Mouse (Mus musculus) gonadal fat pad, adult 2 months (tissue): ENCODE data around the gene Nhlrc1. TPM values are rescaled to one million over a fixed set of nuclear protein-coding genes. Genes with fewer than 3 reads are reported as not detected.

Experiments
- DNase-seq: peaks from one replicate; pipeline ENCODE4 v3.0.0-alpha.2; 2012; ENCODE audit warnings: low read depth
- polyA plus RNA-seq: library from polyadenylated mRNA; depleted of rRNA; stranded (reverse); fragments of >200 nt; gene quantifications from 2 replicates; pipeline ENCODE4 v1.2.3, GENCODE M21; 2012; rRNA removed

The Nhlrc1 gene
- polyA plus RNA-seq, 1 experiment: 3.6 TPM

DNA sequence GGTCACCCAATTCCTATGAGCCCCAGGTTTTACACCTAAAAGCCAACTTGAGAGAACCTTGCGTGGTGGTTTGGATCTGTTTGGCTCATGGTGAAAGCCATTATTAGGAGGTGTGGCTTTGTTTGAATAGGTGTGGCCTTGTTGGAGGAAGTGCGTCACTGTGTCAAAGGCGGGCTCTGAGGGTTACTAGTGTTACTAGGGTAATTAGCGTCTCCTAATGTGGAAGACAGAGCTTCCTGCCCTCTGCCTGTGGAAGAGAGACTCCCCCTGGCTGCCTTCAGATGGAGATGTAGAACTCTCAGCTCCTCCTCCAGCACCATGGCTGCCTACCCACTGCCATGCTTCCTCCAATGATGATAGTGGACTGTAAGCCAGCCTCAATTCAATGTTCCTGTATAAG, 13.1 kb downstream of the Nhlrc1 start:
- DNase-seq: no peak

DNA sequence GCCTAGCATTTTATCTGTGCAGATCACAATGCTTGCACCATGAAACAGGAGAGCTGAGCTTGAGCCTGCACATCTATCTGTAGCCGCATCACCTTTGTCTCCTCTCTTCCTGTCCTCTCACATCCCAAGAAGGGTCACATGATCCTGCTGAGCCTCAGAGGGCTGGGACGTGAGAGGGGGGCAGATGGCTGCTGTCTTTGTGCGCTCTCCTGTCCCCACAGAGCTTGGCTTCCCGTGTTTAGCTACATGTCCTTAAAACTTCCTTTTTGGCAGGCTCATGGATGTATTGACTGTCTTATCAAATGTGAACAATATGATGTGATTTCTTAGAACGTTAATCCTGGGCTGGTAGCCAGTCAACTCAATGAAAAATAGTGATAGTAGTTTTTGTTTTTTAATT, 15.2 kb downstream of the Nhlrc1 start:
- DNase-seq: no peak

- no peak for DNase-seq
These were observed 17.3 kb downstream of the Nhlrc1 start for GRCm38 (mm10) chr13:46997355-46997754.

DNA sequence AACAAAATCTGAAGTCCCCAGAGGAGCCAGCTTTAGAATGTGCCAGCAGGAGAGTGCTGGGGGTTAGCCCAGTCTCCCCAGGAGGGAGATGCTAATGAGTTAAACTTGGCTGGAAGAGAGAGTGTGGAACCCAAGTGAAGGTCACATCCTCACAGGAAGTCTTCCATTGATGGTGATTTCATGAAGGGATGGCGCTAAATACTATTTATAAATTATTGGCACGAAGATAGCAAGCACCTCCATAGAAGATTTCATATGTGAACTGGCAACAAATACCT, 21.4 kb downstream of the Nhlrc1 start:
- DNase-seq: no peak

DNA sequence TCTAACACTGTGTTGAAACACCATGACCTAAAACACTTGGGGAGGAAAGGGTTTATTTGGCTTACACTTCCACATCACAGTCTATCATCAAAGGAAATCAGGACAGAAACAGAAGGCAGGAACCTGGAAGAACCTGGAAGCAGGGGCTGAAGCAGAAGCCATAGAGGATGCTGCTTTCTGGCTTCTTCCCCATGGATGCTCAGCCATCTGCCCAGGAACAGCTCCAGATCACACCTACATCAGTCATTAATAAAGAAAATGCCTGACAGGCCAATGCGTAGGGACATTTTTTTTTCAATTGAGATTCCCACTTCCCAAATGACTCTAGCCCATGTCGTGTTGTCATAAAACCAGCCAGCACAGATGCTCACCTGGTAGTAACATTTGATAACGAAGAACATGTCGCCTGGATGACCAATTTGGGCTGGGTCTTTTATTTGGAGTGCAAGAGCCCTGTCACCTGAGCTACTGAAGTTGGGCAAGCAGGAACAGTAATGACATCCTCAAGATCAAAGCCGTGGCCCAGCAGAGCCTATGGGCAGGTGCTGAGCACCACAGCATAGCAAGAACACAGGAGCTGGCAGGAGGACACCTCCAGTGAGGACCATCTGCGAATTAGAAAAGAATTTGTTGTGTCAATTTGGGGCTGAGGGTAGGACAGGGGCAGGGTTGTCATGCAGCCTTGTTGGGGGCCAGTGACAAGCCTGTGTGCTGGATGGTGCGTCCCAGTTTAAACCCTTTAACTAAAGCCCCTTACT, 22.0 kb downstream of the Nhlrc1 start:
- DNase-seq: no peak

DNA sequence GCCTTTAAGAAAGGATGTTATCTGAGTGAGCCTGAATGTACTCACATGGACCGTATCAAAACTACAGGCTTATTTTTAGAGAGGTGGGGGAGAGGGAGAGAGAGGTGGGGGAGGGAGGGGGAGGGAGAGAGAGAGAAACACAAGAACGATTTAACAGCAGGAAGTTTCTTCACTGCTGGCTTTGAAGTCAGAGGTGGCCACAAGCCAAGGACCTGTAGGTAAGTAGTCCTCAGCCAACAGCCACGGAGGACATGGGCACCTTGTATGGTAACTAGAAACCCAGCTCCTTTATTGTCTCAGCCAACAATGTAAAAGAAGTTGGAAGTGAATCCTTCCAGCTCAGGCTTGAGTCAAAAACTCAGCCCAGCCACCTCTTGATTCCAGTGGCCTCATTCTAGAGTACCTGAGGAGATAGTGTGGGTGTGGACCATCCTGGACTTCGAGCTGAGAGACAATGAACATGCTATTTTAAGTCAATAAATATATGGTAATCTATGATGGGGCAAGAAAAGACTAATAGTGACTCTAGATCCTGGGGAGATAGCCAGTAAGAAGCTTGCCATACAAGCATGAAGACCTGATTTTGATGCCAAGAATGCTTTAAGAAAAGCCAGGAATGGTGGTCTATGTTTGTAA, 24.2 kb downstream of the Nhlrc1 start:
- DNase-seq: no peak

DNA sequence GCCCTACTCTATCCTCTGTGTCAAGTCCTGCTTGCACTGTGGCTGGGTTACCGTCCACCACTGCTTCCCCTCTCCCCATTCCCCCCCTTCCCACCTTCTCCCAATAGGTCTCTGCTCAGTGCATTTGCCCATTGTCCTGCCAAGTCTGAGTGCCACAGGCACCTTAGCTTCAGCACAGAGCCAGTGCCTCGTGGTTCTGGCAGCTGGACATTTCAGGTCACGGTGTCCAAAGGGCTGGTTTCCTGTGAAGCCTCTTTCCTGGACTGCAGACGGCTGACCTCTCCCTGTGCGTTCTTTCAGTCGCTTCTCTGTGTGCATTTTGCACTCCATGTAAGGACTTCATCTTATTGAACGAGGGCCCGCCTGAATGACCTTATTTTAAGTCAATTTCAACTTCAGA, 26.7 kb downstream of the Nhlrc1 start:
- DNase-seq: no peak

GRCm38 (mm10) chr13:46986208-46986607, 28.4 kb downstream of the Nhlrc1 start:
- DNase-seq: no peak

- no peak for DNase-seq
These were observed 30.8 kb downstream of the Nhlrc1 start for GRCm38 (mm10) chr13:46983878-46984277.

GRCm38 (mm10) chr13:46979836-46980490, 34.7 kb downstream of the Nhlrc1 start:
- no peak for DNase-seq

DNA sequence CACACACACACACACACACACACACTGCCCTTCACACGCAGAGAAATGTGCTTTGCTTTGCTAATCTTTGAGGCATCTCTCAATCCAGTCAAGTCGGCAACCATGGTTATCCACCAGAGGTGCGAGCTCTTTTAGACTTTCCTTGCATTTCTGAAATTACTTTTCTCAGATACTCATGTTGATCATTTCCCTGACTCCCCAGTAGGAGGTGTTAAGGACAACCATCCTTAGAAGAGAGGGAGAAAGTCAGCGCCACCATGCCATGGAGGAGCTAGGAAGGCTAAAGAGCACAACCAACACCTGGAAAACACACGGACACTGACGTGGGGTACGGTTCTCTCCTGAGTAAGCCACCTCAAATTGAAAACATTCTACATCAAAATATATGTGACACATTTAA, 38.1 kb downstream of the Nhlrc1 start:
- no peak for DNase-seq

GRCm38 (mm10) chr13:46975930-46976329, 38.7 kb downstream of the Nhlrc1 start:
- DNase-seq: no peak

DNA sequence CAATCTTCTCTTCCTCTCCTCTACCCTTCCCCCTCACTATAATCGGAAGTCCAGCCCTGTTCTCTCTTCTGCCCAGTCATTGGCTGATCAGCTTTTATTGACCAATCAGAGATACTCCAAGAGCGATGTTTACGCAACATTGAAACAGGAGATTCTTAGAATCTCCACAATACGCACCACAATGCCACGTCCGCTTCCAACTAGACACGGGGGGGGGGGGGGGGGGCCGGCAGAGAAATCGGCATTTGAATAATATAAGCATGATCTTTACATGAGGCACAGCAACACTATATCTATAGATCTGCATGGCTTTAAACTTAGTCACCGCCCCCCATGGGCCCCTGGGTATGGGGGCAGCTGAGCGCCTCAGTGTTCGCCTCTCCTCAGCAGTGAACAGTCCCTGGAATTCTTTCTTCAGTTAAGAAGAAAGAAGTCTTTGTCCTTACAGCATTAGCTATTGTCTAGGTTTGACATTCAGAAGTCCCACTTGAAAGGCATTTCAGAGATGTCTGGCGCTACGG, 39.6 kb downstream of the Nhlrc1 start:
- no peak for DNase-seq

DNA sequence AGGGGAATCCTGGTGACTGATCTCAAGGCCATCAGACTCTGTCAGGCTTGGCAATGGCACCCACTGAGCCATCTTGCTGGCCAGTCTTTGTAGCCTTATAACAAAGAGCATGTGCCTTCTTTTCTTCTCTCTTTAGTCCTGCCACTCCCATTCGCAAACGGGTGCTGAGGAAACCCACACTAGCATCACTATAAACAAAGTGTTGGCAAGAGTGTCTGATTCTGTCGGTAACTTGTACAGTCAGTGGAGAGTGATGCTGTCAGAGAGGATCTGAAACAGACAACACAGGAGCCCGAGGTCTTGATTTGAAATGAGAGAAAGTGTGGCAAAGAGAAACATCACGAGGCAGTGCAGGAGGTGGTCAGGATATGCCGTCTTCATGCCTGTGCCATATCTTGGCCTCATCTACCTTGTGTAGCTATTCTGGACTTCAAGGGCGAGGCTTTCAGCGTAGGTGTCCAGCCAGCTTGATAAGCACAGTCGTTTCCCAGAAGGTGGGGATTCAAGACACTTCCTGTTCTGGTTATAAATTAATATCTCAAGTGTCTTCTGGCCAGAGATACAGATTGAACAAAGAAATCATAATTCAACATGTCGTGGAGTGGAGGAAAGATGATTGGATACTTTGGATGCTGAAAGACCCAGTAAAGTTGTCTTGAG, 44.2 kb downstream of the Nhlrc1 start:
- no peak for DNase-seq

DNA sequence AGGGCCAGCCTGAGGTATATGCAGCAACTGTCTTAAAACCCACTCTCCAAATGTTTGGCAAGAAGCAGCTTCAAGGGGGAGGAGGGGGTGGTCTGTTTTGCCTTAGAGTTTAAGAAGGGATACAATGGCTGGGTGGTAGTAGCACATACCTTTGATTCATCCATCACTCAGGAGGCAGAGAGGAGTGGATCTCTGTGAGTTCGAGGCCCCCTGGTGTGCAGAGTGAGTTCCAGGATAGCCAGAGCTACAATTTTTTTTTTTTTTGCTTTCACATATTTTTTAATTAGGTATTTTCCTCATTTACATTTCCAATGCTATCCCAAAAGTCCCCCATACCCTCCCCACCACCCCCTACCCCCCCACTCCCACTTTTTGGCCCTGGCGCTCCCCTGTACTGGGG, 46.0 kb downstream of the Nhlrc1 start:
- DNase-seq: no peak

- DNase-seq: no peak
These were observed 47.3 kb downstream of the Nhlrc1 start for GRCm38 (mm10) chr13:46967308-46967707.

Other genes starting within 250 kb of the Nhlrc1 start
- gene Kif13a, start 85.0 kb downstream of the Nhlrc1 start, polyA plus RNA-seq: 36.7 and 38.9 TPM in 2 replicates
- gene Kdm1b, start 28.6 kb upstream of the Nhlrc1 start, polyA plus RNA-seq: 9.6 and 10.5 TPM in 2 replicates
- 31.1 and 32.3 TPM in 2 replicates for gene Tpmt, start 29.9 kb upstream of the Nhlrc1 start, polyA plus RNA-seq
- gene Dek, start 91.4 kb upstream of the Nhlrc1 start, polyA plus RNA-seq: 9.1 and 14.9 TPM in 2 replicates
- gene Rnf144b, start 107.8 kb upstream of the Nhlrc1 start, polyA plus RNA-seq: 22.6 and 25.8 TPM in 2 replicates